Mouse (Mus musculus): ENCODE data around the gene Gria3.
A peak's percentile ranks its signal among the peaks of the same experiment; 100 is the strongest.

The Gria3 gene

GRCm38 (mm10) chrX:41400058-41400904 lies at the start of gene Gria3:
TSS of gene Gria3 (plus strand) at chrX:41400854.
- peaks cover 16% of the 10 kb centered on the region; the same call in 1 of the 2 replicates for H3K27me3 ChIP-seq (ENCODE audit: insufficient read depth, low read length)
- no peak for TF ChIP-seq NANOG (IDR thresholded peaks at IDR 0.05; ENCODE audit: borderline replicate concordance, low read length)
- TF ChIP-seq CTCF (conservative IDR thresholded peaks at IDR 0.05; ENCODE audit: low read length): no peak
- TF ChIP-seq POU5F1 (IDR thresholded peaks at IDR 0.05; ENCODE audit: borderline replicate concordance, low read length): no peak
- H3K4me3 ChIP-seq (replicated peaks; ENCODE audit: low read length): peak within 1 kb of the TSS; percentile 48
- peaks cover 36% of the 10 kb centered on the region for H3K4me1 ChIP-seq (replicated peaks; ENCODE audit: low read depth, low read length)
- no peaks in the 10 kb centered on the region for H3K9me3 ChIP-seq (ENCODE audit: low read length)
- H3K36me3 ChIP-seq (ENCODE audit: insufficient read depth, low read length): no peaks in the 10 kb centered on the region

DNA sequence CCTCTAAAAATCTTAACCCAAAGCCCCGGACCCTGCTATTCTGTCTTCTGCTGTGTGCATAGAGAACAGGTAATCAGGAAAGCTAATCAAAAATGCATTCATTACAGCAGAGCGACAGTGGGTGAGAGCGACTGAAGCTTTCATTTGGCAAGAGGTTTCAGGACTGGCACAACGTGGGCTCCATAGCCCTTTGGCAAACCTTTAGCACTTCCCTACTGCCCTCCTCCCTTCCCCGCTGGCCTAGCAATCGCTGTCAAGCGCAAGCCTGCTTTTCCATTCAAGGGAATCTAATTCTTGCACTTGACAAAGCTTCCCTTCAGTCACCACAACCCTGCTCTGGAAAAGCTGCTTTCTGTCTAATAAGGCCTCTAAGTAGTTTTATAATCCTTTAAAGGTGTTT lies 13.6 kb upstream of the Gria3 start:
- no peaks in the 10 kb centered on the region for H3K36me3 ChIP-seq (ENCODE audit: insufficient read depth, low read length)
- no peak overlapping the region for H3K4me3 ChIP-seq (replicated peaks; ENCODE audit: low read length)
- TF ChIP-seq NANOG (IDR thresholded peaks at IDR 0.05; ENCODE audit: borderline replicate concordance, low read length): no peak
- no peak for TF ChIP-seq POU5F1 (IDR thresholded peaks at IDR 0.05; ENCODE audit: borderline replicate concordance, low read length)
- TF ChIP-seq CTCF (conservative IDR thresholded peaks at IDR 0.05; ENCODE audit: low read length): no peak
- H3K4me1 ChIP-seq (replicated peaks; ENCODE audit: low read depth, low read length): no peaks in the 10 kb centered on the region
- H3K27me3 ChIP-seq (ENCODE audit: insufficient read depth, low read length): no peaks in the 10 kb centered on the region
- H3K9me3 ChIP-seq (ENCODE audit: low read length): no peaks in the 10 kb centered on the region

DNA sequence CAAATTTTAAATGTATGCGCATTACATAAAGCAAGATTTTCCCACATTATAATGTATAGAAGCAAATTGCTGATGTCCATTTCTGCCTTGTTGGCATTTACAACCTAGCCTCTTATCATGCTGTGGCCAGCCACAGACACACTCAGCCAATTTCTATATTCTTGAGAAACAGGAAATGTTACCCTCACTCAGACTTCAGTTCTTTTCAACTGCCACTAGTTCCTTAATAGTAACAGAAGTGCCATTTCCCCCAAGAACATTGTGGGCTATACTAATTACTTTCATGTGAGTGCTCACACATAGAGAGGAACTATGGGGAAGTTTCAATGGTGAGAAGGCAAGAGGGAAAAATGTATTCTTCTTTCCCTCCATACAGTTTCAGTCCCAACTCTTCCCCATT lies 11.6 kb upstream of the Gria3 start:
- Histone ChIP-seq H3K4me1 (replicated peaks; ENCODE audit: low read depth, low read length) (no peaks in the 10 kb centered on the region), H3K9me3 (ENCODE audit: low read length) (no peaks in the 10 kb centered on the region), H3K4me3 (replicated peaks; ENCODE audit: low read length) (no peak overlapping the region), H3K36me3 (ENCODE audit: insufficient read depth, low read length) (no peaks in the 10 kb centered on the region), H3K27me3 (ENCODE audit: insufficient read depth, low read length) (no peaks in the 10 kb centered on the region)
- TF ChIP-seq POU5F1 (IDR thresholded peaks at IDR 0.05; ENCODE audit: borderline replicate concordance, low read length) (no peak), CTCF (conservative IDR thresholded peaks at IDR 0.05; ENCODE audit: low read length) (no peak), NANOG (IDR thresholded peaks at IDR 0.05; ENCODE audit: borderline replicate concordance, low read length) (no peak)

GRCm38 (mm10) chrX:41398482-41398881 lies 2.2 kb upstream of the Gria3 start:
- TF ChIP-seq NANOG (IDR thresholded peaks at IDR 0.05; ENCODE audit: borderline replicate concordance, low read length): no peak
- no peak for TF ChIP-seq CTCF (conservative IDR thresholded peaks at IDR 0.05; ENCODE audit: low read length)
- no peak for TF ChIP-seq POU5F1 (IDR thresholded peaks at IDR 0.05; ENCODE audit: borderline replicate concordance, low read length)
- no peaks in the 10 kb centered on the region for H3K9me3 ChIP-seq (ENCODE audit: low read length)
- no peak overlapping the region for H3K4me3 ChIP-seq (replicated peaks; ENCODE audit: low read length)
- H3K27me3 ChIP-seq (ENCODE audit: insufficient read depth, low read length): peaks cover 16% of the 10 kb centered on the region; the same call in 1 of the 2 replicates
- no peaks in the 10 kb centered on the region for H3K36me3 ChIP-seq (ENCODE audit: insufficient read depth, low read length)
- peaks cover 32% of the 10 kb centered on the region for H3K4me1 ChIP-seq (replicated peaks; ENCODE audit: low read depth, low read length)

GRCm38 (mm10) chrX:41401186-41401585 lies 532 bp downstream of the Gria3 start:
- H3K27me3 ChIP-seq (ENCODE audit: insufficient read depth, low read length): peaks cover 16% of the 10 kb centered on the region; the same call in 1 of the 2 replicates
- H3K4me1 ChIP-seq (replicated peaks; ENCODE audit: low read depth, low read length): peaks cover 43% of the 10 kb centered on the region
- H3K4me3 ChIP-seq (replicated peaks; ENCODE audit: low read length): peak overlapping the region; percentile 48
- no peaks in the 10 kb centered on the region for H3K9me3 ChIP-seq (ENCODE audit: low read length)
- H3K36me3 ChIP-seq (ENCODE audit: insufficient read depth, low read length): no peaks in the 10 kb centered on the region
- no peak for TF ChIP-seq POU5F1 (IDR thresholded peaks at IDR 0.05; ENCODE audit: borderline replicate concordance, low read length)
- TF ChIP-seq NANOG (IDR thresholded peaks at IDR 0.05; ENCODE audit: borderline replicate concordance, low read length): no peak
- no peak for TF ChIP-seq CTCF (conservative IDR thresholded peaks at IDR 0.05; ENCODE audit: low read length)

GRCm38 (mm10) chrX:41401590-41402240 lies 1.1 kb downstream of the Gria3 start:
- H3K27me3 ChIP-seq (ENCODE audit: insufficient read depth, low read length): peaks cover 16% of the 10 kb centered on the region; the same call in 1 of the 2 replicates
- no peaks in the 10 kb centered on the region for H3K36me3 ChIP-seq (ENCODE audit: insufficient read depth, low read length)
- peak overlapping the region; percentile 48 for H3K4me3 ChIP-seq (replicated peaks; ENCODE audit: low read length)
- no peaks in the 10 kb centered on the region for H3K9me3 ChIP-seq (ENCODE audit: low read length)
- H3K4me1 ChIP-seq (replicated peaks; ENCODE audit: low read depth, low read length): peaks cover 46% of the 10 kb centered on the region
- TF ChIP-seq NANOG (IDR thresholded peaks at IDR 0.05; ENCODE audit: borderline replicate concordance, low read length): no peak
- TF ChIP-seq CTCF (conservative IDR thresholded peaks at IDR 0.05; ENCODE audit: low read length): no peak

GRCm38 (mm10) chrX:41402656-41403055 lies 2.0 kb downstream of the Gria3 start:
- Histone ChIP-seq H3K36me3 (ENCODE audit: insufficient read depth, low read length) (no peaks in the 10 kb centered on the region), H3K27me3 (ENCODE audit: insufficient read depth, low read length) (peaks cover 16% of the 10 kb centered on the region; the same call in 1 of the 2 replicates), H3K9me3 (ENCODE audit: low read length) (no peaks in the 10 kb centered on the region), H3K4me3 (replicated peaks; ENCODE audit: low read length) (no peak overlapping the region), H3K4me1 (replicated peaks; ENCODE audit: low read depth, low read length) (peaks cover 46% of the 10 kb centered on the region)
- TF ChIP-seq CTCF (conservative IDR thresholded peaks at IDR 0.05; ENCODE audit: low read length): no peak
- TF ChIP-seq POU5F1 (IDR thresholded peaks at IDR 0.05; ENCODE audit: borderline replicate concordance, low read length): no peak
- TF ChIP-seq NANOG (IDR thresholded peaks at IDR 0.05; ENCODE audit: borderline replicate concordance, low read length): no peak

GRCm38 (mm10) chrX:41406288-41406687 lies 5.6 kb downstream of the Gria3 start:
- no peak for TF ChIP-seq POU5F1 (IDR thresholded peaks at IDR 0.05; ENCODE audit: borderline replicate concordance, low read length)
- TF ChIP-seq CTCF (conservative IDR thresholded peaks at IDR 0.05; ENCODE audit: low read length): no peak
- TF ChIP-seq NANOG (IDR thresholded peaks at IDR 0.05; ENCODE audit: borderline replicate concordance, low read length): no peak
- no peaks in the 10 kb centered on the region for H3K9me3 ChIP-seq (ENCODE audit: low read length)

More at GRCm38 (mm10) chrX:41406288-41406687, 5.6 kb downstream of the Gria3 start:
- Histone ChIP-seq H3K4me3 (replicated peaks; ENCODE audit: low read length) (no peak overlapping the region), H3K27me3 (ENCODE audit: insufficient read depth, low read length) (peaks cover 9% of the 10 kb centered on the region; the same call in 1 of the 2 replicates), H3K4me1 (replicated peaks; ENCODE audit: low read depth, low read length) (peaks cover 36% of the 10 kb centered on the region), H3K36me3 (ENCODE audit: insufficient read depth, low read length) (no peaks in the 10 kb centered on the region)
